Mouse (Mus musculus): Measurements from ENCODE around the gene Elmo1.

GRCm38 (mm10) chr13:20300626-20301025, 210.2 kb downstream of the Elmo1 start:
- TF ChIP-seq CTCF (conservative IDR thresholded peaks at IDR 0.05 in 1 of 2, IDR thresholded peaks at IDR 0.05 in 1 of 2; ENCODE audit: low read depth in 2 of 2, low read length in 2 of 2) (no peak), POLR2A (IDR thresholded peaks at IDR 0.05; ENCODE audit: low read depth, low read length) (no peak), TCF12 (IDR thresholded peaks at IDR 0.05; ENCODE audit: low read depth, low read length) (no peak), HCFC1 (IDR thresholded peaks at IDR 0.05; ENCODE audit: low read depth, low read length) (no peak)
